Comparison of ENCODE assay signal across 8 mouse cellular contexts in genomic region chr7:35753319-35754032, GRCm38 (mm10). TPM values are rescaled to one million over a fixed set of nuclear protein-coding genes. Genes with fewer than 3 reads are reported as not detected.
DNase-seq lines count a peak whose midpoint lies in the region; ATAC-seq and TF ChIP-seq lines count a peak whose summit lies in the region.

No protein-coding gene starts in this region.

- no peak for DNase-seq in heart, embryonic 10.5 days (ENCODE audit: low spot score)
- no peak for DNase-seq in heart, postnatal 14 days
- DNase-seq in 3T3-L1 (ENCODE audit: low read depth, low spot score) = peak; percentile 34
- DNase-seq in lung, postnatal 36 days = peak; percentile 7
- peak; percentile 63 for DNase-seq in testis, postnatal 10 days (ENCODE audit: low spot score)
- DNase-seq in ovary, postnatal 14 days (ENCODE audit: low spot score) = no peak

- TF ChIP-seq POLR2A in bone marrow, adult 2 months (IDR thresholded peaks at IDR 0.05; ENCODE audit: borderline replicate concordance, control insufficient read depth, low read depth, low read length) = no peak

- H3K36me3 ChIP-seq in heart, embryonic 10.5 days = peaks cover 21% of the 10 kb centered on the region
- peaks cover 19% of the 10 kb centered on the region for H3K36me3 ChIP-seq in hindbrain, embryonic 15.5 days

- peaks cover 7% of the 10 kb centered on the region; the same call in 1 of the 2 replicates for H3K4me1 ChIP-seq in heart, embryonic 10.5 days
- H3K4me1 ChIP-seq in bone marrow, adult 2 months (ENCODE audit: control insufficient read depth, insufficient read depth, low read length) = no peaks in the 10 kb centered on the region; the same call in 1 of the 2 replicates
- H3K4me1 ChIP-seq in hindbrain, embryonic 15.5 days (replicated peaks) = peaks cover 13% of the 10 kb centered on the region

- H3K4me3 ChIP-seq in heart, embryonic 10.5 days = peak overlapping the region; percentile 93
- H3K4me3 ChIP-seq in bone marrow, adult 2 months (replicated peaks; ENCODE audit: control insufficient read depth, low read depth, low read length) = peak overlapping the region; percentile 79
- peak overlapping the region; percentile 80 for H3K4me3 ChIP-seq in hindbrain, embryonic 15.5 days

- H3K27me3 ChIP-seq in heart, embryonic 10.5 days (ENCODE audit: insufficient read depth, poor library complexity, severe bottlenecking) = no peaks in the 10 kb centered on the region
- no peaks in the 10 kb centered on the region for H3K27me3 ChIP-seq in hindbrain, embryonic 15.5 days

- H3K9me3 ChIP-seq in heart, embryonic 10.5 days = no peaks in the 10 kb centered on the region
- no peaks in the 10 kb centered on the region for H3K9me3 ChIP-seq in hindbrain, embryonic 15.5 days

- H3K27ac ChIP-seq in heart, embryonic 10.5 days = peak overlapping the region; percentile 86
- no peak overlapping the region for H3K27ac ChIP-seq in bone marrow, adult 2 months (ENCODE audit: control insufficient read depth, insufficient read depth, low read depth, low read length, poor library complexity)
- 0 out of 2 replicates have a peak overlapping the region, but pooled peaks have one; percentile 69 for H3K27ac ChIP-seq in hindbrain, embryonic 15.5 days (replicated peaks)

- 0 out of 2 replicates have a peak, but pooled peaks have one; percentile 36 for ATAC-seq in hindbrain, embryonic 15.5 days (ENCODE audit: low FRiP score, low read depth)

- TF ChIP-seq CTCF in bone marrow, adult 2 months (IDR thresholded peaks at IDR 0.05; ENCODE audit: control insufficient read depth, insufficient read depth, low read length) = no peak

- WGBS in heart, embryonic 10.5 days = 7% methylated on average over 15 of the region's 15 CpGs
- WGBS in bone marrow, adult 2 months = 5% methylated on average over 15 of the region's 15 CpGs
- WGBS in hindbrain, embryonic 15.5 days = 2% methylated on average over 15 of the region's 15 CpGs

- intact Hi-C loops in heart, postnatal 14 days (cut with DNase I) = loop anchor here (5.0 kb wide), 1 partner anchor 49 kb away; the partner anchor contains the start of gene Zfp507

- H3K9ac ChIP-seq in hindbrain, embryonic 15.5 days = peak overlapping the region; percentile 64

- peak overlapping the region; percentile 95 for H3K4me2 ChIP-seq in hindbrain, embryonic 15.5 days

RNA-seq across cellular contexts. Expression of gene Dpy19l3, which starts 0.8 kb away (rescaled TPM):
- 14.3 and 23.8 TPM in 2 replicates for polyA plus RNA-seq in heart, embryonic 10.5 days (2016; fragmentation: Nextera tagmentation; extraction: Ambion mirVana)
- total RNA-seq in heart, postnatal 14 days (2021) = 1 to 10 TPM; 6.3 to 8.2 TPM
- 1.8 and 3.1 TPM in 2 replicates for polyA plus RNA-seq in bone marrow, adult 2 months (2011; ENCODE audit: insufficient read depth, insufficient read length, low replicate concordance, missing spikeins)
- 39.5 and 43.6 TPM in 2 replicates for polyA plus RNA-seq in hindbrain, embryonic 15.5 days (2015; fragmentation: Nextera tagmentation; extraction: Ambion mirVana)

RNA-seq across cellular contexts. Expression of gene Zfp507, which starts 49.3 kb away (rescaled TPM):
- polyA plus RNA-seq in heart, embryonic 10.5 days (2016; fragmentation: Nextera tagmentation; extraction: Ambion mirVana) = 13.0 and 15.9 TPM in 2 replicates
- total RNA-seq in heart, postnatal 14 days (2021) = 10 to 100 TPM; 14.2 to 14.9 TPM
- 4.9 and 12.2 TPM in 2 replicates for polyA plus RNA-seq in bone marrow, adult 2 months (2011; ENCODE audit: insufficient read depth, insufficient read length, low replicate concordance, missing spikeins)
- 12.8 and 15.1 TPM in 2 replicates for polyA plus RNA-seq in hindbrain, embryonic 15.5 days (2015; fragmentation: Nextera tagmentation; extraction: Ambion mirVana)

Comparison
In these comparisons a context has a peak if more than half of its experiments do, and no peak if none do; other contexts are left out.
1. DNase-seq: peak in 3T3-L1 (single experiment), lung, postnatal 36 days (single experiment) and testis, postnatal 10 days (single experiment); none in heart, embryonic 10.5 days (single experiment), heart, postnatal 14 days (0 of 2) and ovary, postnatal 14 days (single experiment).
2. Peak in every context shown above with its lines, with median percentiles within 50 percentile points of each other: H3K4me3 ChIP-seq.